ENCODE assay signal across 9 mouse cellular contexts in the genomic region with DNA sequence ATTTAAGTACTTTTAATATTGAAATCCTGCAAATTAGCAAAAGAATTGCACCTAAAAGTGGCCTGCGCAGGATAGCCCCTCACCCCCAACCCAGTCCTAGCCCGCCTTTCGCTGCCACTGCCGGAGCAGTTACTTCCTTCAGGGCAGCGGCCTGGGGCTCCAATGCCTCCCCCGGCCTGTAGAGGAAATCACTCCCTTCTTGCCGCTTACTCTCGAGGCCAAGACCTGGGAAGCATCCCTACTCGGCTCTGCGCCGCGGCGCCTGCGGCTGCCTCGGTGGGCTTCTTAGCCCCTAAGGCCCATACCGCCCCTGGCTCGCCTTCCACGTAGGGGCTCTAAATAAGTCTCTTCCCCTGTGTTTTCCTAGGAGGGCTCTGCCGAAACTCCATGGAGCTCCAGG. TPM values are rescaled to one million over a fixed set of nuclear protein-coding genes. Genes with fewer than 3 reads are reported as not detected.
DNase-seq lines count a peak whose midpoint lies in the region; ATAC-seq lines count a peak whose summit lies in the region.
"Had no signal": no experiment of that assay in that cellular context is flagged by ENCODE, and none has a peak within 500 bp of the region (broad histone marks: within the 10 kb centered on the region; RNA-seq: fewer than 3 reads in every experiment).

No protein-coding gene starts in this region.

- H3K36me3 ChIP-seq in kidney, embryonic 16.5 days (ENCODE audit: insufficient read depth, low read length) = peaks cover 3% of the 10 kb centered on the region; the same call in 1 of the 2 replicates
- H3K36me3 ChIP-seq in heart, embryonic 13.5 days = peaks cover 37% of the 10 kb centered on the region
- no peaks in the 10 kb centered on the region for H3K36me3 ChIP-seq in limb, embryonic 15.5 days
- H3K36me3 ChIP-seq in neural tube, embryonic 14.5 days (ENCODE audit: control insufficient read depth, insufficient read depth, low read length) = no peaks in the 10 kb centered on the region

- no peaks in the 10 kb centered on the region for H3K27me3 ChIP-seq in kidney, embryonic 16.5 days (ENCODE audit: insufficient read depth, low read length)
- H3K27me3 ChIP-seq in heart, embryonic 13.5 days (replicated peaks) = no peaks in the 10 kb centered on the region
- H3K27me3 ChIP-seq in limb, embryonic 15.5 days = peaks cover 65% of the 10 kb centered on the region
- no peaks in the 10 kb centered on the region; the same call in 1 of the 2 replicates for H3K27me3 ChIP-seq in neural tube, embryonic 14.5 days (ENCODE audit: control insufficient read depth, insufficient read depth, low read length)
- H3K27me3 ChIP-seq: Patski had no signal

- H3K9me3 ChIP-seq in kidney, embryonic 16.5 days (ENCODE audit: low read length) = no peaks in the 10 kb centered on the region
- no peaks in the 10 kb centered on the region for H3K9me3 ChIP-seq in heart, embryonic 13.5 days
- no peaks in the 10 kb centered on the region for H3K9me3 ChIP-seq in limb, embryonic 15.5 days
- no peaks in the 10 kb centered on the region for H3K9me3 ChIP-seq in neural tube, embryonic 14.5 days (ENCODE audit: control insufficient read depth, low read length)

- peak overlapping the region; percentile 83 for H3K4me3 ChIP-seq in kidney, embryonic 16.5 days (ENCODE audit: low read length)
- peak overlapping the region; percentile 92 for H3K4me3 ChIP-seq in heart, embryonic 13.5 days
- H3K4me3 ChIP-seq in limb, embryonic 15.5 days = peak overlapping the region; percentile 48
- H3K4me3 ChIP-seq in neural tube, embryonic 14.5 days (ENCODE audit: low read depth, low read length) = peak overlapping the region; percentile 59

- peak overlapping the region; percentile 98 for H3K27ac ChIP-seq in kidney, embryonic 16.5 days (ENCODE audit: low read length)
- H3K27ac ChIP-seq in heart, embryonic 13.5 days (replicated peaks) = peak overlapping the region; percentile 98
- H3K27ac ChIP-seq in limb, embryonic 15.5 days = no peak overlapping the region
- peak overlapping the region; percentile 95 for H3K27ac ChIP-seq in neural tube, embryonic 14.5 days (ENCODE audit: low read depth, low read length)

- intact Hi-C loops in gastrocnemius, postnatal 14 days (cut with DNase I; ENCODE audit: low total_unique reads) = loop anchor here (10.0 kb wide), 1 partner anchor 205 kb away; no protein-coding TSS in a partner anchor

- H3K9ac ChIP-seq in kidney, embryonic 16.5 days (replicated peaks; ENCODE audit: low read length) = peak overlapping the region; percentile 97
- H3K9ac ChIP-seq in heart, embryonic 13.5 days = peak overlapping the region; percentile 100
- 0 out of 2 replicates have a peak overlapping the region, but pooled peaks have one; percentile 14 for H3K9ac ChIP-seq in limb, embryonic 15.5 days
- H3K9ac ChIP-seq in neural tube, embryonic 14.5 days (replicated peaks; ENCODE audit: low read depth, low read length) = peak overlapping the region; percentile 88

- 0 out of 2 replicates have a peak, but pooled peaks have one; percentile 5 for ATAC-seq in kidney, embryonic 16.5 days (ENCODE audit: low FRiP score, low TSS enrichment)
- no peak for ATAC-seq in heart, embryonic 13.5 days (ENCODE audit: extremely low read depth, insufficient number of reproducible peaks, low FRiP score, low TSS enrichment)
- ATAC-seq in limb, embryonic 15.5 days (ENCODE audit: insufficient number of reproducible peaks, low FRiP score, low TSS enrichment, low read depth) = no peak
- ATAC-seq in neural tube, embryonic 14.5 days (ENCODE audit: low read depth) = no peak
- ATAC-seq: Patski had no signal

- WGBS in kidney, embryonic 16.5 days = 3% methylated on average over 19 of the region's 19 CpGs
- WGBS in heart, embryonic 13.5 days = 15% methylated on average over 19 of the region's 19 CpGs
- 7% methylated on average over 19 of the region's 19 CpGs for WGBS in limb, embryonic 15.5 days
- WGBS in neural tube, embryonic 14.5 days = 3% methylated on average over 19 of the region's 19 CpGs

- peaks cover 39% of the 10 kb centered on the region for H3K4me1 ChIP-seq in kidney, embryonic 16.5 days (ENCODE audit: insufficient read depth, low read length)
- peaks cover 59% of the 10 kb centered on the region for H3K4me1 ChIP-seq in heart, embryonic 13.5 days
- H3K4me1 ChIP-seq in limb, embryonic 15.5 days = peaks cover 43% of the 10 kb centered on the region
- H3K4me1 ChIP-seq in neural tube, embryonic 14.5 days (ENCODE audit: control insufficient read depth, insufficient read depth, low read length) = peaks cover 35% of the 10 kb centered on the region

- peak overlapping the region; percentile 78 for H3K4me2 ChIP-seq in kidney, embryonic 16.5 days (replicated peaks; ENCODE audit: low read depth, low read length)
- H3K4me2 ChIP-seq in heart, embryonic 13.5 days = peak overlapping the region; percentile 90
- H3K4me2 ChIP-seq in limb, embryonic 15.5 days = peak overlapping the region; percentile 82
- peak overlapping the region; percentile 85 for H3K4me2 ChIP-seq in neural tube, embryonic 14.5 days (ENCODE audit: low read depth, low read length)

- DNase-seq in kidney, adult 11 months = no peak
- no peak for DNase-seq in gastrocnemius, postnatal 14 days
- no peak for DNase-seq in adrenal gland, postnatal 10 days
- DNase-seq in thymus, postnatal 10 days (ENCODE audit: low spot score in 2 of 2) = no peak

RNA-seq across cellular contexts. Expression of gene Meis2, which starts 5.4 kb away (rescaled TPM):
- 72.6 and 90.3 TPM in 2 replicates for polyA plus RNA-seq in kidney, embryonic 16.5 days (2015; fragmentation: Nextera tagmentation; extraction: Ambion mirVana)
- 30.1 and 32.0 TPM in 2 replicates for polyA plus RNA-seq in heart, embryonic 13.5 days (2015; fragmentation: Nextera tagmentation; extraction: Ambion mirVana)
- polyA plus RNA-seq in limb, embryonic 15.5 days (2015; fragmentation: Nextera tagmentation; extraction: Ambion mirVana) = 13.7 and 17.1 TPM in 2 replicates
- polyA plus RNA-seq in neural tube, embryonic 14.5 days (2014; fragmentation: Nextera tagmentation; extraction: Ambion mirVana) = 102 and 117 TPM in 2 replicates
- total RNA-seq in gastrocnemius, postnatal 14 days (2021) = 1 to 10 TPM; 2.6 to 3.2 TPM
- total RNA-seq in adrenal gland, postnatal 10 days (2021) = 100 to 1,000 TPM in 1 of 2 experiments, 10 to 100 TPM in 1; 93.8 to 104 TPM

Comparison
In these comparisons a context has a peak if more than half of its experiments do, and no peak if none do; other contexts are left out.
1. H3K9ac ChIP-seq: peak in every context shown above with its lines; median percentile 100 in heart, embryonic 13.5 days; 97 in kidney, embryonic 16.5 days; 88 in neural tube, embryonic 14.5 days; 14 in limb, embryonic 15.5 days.